Mouse (Mus musculus) heart, postnatal 36 days (tissue): ENCODE data around the gene Mdc1. TPM values are rescaled to one million over a fixed set of nuclear protein-coding genes. Genes with fewer than 3 reads are reported as not detected.

Source experiments
- DNase-seq, 2 experiments: peaks; one replicate each; pipeline ENCODE4 v3.0.0; 2021 to 2022
- intact Hi-C: fragments of 180-260 bp; cut with DNase I; formaldehyde crosslinking; loops from one replicate; pipeline ENCODE4 v1.15.1; 2025
- total RNA-seq, 2 experiments: library from RNA; stranded (reverse); gene quantifications; 2 replicates each; pipeline ENCODE4 v1.2.3; 2021

Mdc1 gene
- total RNA-seq, 2 experiments from 2014 or later: 12.2 to 14.2 TPM

GRCm38 (mm10) chr17:35870151-35870883 is 29.0 kb downstream of the Mdc1 start:
- intact Hi-C loops: no loop called here
- DNase-seq: peak; percentile 73 to 78

DNA sequence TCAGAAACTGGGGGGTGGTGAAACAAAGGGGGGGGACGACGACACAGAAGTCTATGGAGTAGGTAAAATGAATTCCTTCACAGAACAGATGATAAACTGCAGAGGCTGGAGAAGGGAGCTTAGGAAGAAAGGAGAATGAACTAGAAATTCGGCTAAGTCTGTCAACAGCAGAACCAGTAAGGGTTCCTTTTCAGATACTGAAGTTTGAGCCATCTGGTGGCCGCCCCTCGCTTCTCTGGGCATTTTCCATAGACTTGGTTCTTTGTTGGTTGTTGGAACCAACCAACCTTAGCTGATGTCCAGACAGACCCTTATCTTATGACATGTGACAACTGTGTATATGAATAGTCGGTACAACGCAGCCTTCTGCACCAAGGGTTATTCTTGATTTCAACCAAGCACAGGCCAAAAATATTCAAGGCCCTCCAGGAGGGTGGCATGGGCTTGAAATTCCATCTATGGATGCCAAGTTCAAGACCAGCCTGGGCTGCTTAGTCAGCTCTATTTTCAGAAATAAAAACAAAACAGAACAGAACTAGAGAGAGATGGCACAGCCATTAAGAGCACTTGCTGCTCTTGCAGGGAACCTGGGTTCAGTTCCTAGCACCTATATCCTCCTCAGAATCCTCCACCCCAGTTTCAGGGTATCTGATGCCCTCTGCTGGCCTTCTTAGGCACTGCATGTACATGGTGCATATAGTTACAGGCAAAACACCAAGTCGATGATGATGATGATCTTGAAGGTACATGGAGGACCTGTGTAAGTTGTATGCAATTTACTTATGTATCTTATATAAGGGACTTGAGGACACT is 29.8 kb downstream of the Mdc1 start:
- peak; percentile 34 to 47 for DNase-seq
- intact Hi-C loops: no loop called here

DNA sequence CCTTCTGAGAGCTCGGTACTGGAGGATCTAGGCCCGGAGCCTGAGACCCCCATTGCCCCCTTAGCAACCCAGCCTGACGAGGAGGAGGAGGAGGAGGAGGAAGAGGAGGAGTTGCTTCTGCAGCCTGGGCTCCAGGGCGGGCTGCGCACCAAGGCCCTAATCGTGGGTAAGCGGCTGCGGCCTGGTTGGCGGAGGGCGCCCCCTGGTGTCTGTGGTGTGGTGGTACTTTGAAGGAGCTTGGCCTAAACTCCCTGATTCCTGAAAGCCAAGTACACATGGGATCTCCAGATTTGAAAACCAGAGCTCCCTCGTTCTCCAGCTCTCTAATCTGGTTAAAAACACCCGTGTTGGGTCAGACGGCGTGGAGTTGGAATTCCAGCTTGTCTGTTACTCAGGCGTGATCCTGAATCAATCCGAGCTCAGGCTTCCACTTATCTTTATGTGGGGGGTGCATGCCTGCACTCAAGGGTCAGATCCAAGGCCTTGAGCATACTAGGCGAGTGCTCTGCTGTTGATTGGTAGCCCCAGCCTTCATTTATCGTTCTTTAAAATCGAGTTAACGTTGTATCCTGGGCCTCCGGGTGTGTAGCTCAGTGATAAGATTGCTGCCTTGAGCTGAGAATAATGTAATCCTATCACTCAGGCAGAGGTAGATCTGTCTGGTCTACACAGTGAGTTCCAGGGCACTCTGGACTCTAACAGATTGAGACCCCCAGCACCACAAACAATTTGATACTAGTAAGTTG is 32.6 kb downstream of the Mdc1 start:
- DNase-seq: peak; percentile 93
- intact Hi-C loops: loop anchor here (1.0 to 2.0 kb wide), 2 partner anchors 38 to 135 kb away; no protein-coding TSS in a partner anchor

GRCm38 (mm10) chr17:35874721-35875120 is 33.4 kb downstream of the Mdc1 start:
- intact Hi-C loops: no loop called here
- DNase-seq: no peak

DNA sequence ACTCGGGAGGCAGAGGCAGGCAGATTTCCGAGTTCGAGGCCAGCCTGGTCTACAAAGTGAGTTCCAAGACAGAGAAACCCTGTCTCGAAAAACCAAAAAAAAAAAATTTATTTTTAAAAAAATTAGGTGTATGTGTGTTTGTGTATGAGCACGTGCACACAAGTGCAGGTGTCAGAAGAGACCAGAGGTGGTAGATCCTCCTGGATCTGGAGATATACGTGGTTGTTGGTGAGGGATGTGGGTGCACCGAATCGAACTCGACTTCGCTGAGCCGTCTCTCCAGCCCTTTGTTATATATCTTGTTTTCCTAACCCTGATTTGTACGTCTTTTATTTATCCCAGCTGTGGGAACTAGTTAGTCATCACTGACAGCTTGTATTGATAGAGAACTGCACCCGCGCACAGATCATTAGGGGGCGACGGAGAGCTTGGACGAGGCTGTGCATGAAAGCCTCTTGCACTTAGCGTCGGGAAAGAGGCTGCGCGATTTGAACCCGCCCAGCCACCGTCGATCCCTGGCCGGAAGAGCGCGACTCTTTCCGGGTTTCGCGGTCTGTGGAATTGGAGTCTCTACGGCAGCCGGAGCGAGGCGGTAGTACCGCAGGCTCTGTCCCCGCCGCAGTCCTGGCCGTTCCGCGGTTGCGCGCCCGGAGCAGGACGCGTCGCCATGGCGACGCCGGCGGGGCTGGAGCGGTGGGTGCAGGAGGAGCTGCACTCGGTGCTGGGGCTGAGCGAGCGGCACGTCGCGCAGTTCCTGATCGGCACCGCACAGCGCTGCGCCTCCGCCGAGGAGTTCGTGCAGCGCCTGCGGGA is 38.1 kb downstream of the Mdc1 start, which contains the start of gene Dhx16:
Gene Dhx16, plus strand, starts transcription at position 575 of the 813 bp plus-strand sequence.
- peak; percentile 94 to 96 for DNase-seq
- intact Hi-C loops: loop anchor here (2.0 kb wide), 1 partner anchor 29 kb away; no protein-coding TSS in a partner anchor

GRCm38 (mm10) chr17:35882924-35883323 is 41.6 kb downstream of the Mdc1 start:
- DNase-seq: no peak
- intact Hi-C loops: no loop called here

GRCm38 (mm10) chr17:35883777-35884176 is 42.5 kb downstream of the Mdc1 start:
- intact Hi-C loops: no loop called here
- no peak for DNase-seq

GRCm38 (mm10) chr17:35887725-35888124 is 46.4 kb downstream of the Mdc1 start:
- intact Hi-C loops: no loop called here

GRCm38 (mm10) chr17:35896781-35897643 is 55.7 kb downstream of the Mdc1 start, which contains the start of gene 2310061I04Rik:
2310061I04Rik (minus strand) TSS chr17:35897431.
- intact Hi-C loops: loop anchor here (1.0 kb wide), 1 partner anchor 16 kb away; no protein-coding TSS in a partner anchor
- DNase-seq: peak; percentile 91 to 92

More at GRCm38 (mm10) chr17:35887725-35888124, 46.4 kb downstream of the Mdc1 start:
- no peak for DNase-seq

DNA sequence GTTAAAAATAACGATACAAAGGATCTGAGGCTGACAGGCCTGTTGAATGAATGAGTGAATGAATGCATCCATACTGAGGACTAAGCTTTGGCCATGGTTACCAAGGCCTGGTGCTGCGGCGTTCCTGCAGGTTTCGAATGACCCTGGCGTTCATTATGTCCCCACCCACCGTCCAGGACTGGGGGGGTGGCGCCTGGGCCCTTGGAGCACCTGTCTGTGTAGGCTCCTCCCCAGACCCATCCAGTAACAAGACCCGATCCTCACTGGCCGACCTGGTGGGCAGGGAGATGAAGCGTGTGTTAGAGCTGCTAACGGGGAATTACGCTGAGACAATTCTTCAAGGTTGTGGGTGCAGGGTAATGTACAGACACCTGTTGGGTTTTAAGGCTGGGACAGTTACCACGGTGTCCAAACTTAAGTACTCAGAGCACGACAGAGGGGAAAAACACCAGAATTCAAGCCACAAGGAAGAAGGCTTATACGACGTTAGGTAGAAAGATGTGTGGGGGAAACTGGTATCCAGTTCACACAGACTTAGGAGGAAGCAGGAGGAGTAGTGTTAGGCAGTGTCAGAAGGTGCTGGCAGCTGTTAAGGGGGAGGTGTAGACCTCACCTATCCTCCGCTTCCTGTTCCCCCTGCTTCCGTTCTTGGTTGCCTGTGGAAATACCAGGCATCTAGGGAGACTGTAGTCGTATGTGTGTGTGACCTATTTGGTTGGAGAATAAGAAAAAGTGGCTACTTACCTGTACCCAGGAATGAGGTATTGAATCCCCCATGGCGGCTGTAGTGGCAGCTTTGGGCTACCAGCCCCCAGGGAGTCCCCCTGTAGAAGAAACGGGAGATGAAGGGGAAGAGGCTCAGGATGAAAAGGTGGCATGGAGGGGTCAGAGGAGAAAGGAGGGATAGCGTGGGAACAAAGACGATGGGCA is 56.6 kb downstream of the Mdc1 start:
- intact Hi-C loops: loop anchor here (2.0 kb wide), 1 partner anchor 17 kb away; no protein-coding TSS in a partner anchor
- no peak for DNase-seq

GRCm38 (mm10) chr17:35900636-35901035 is 59.3 kb downstream of the Mdc1 start:
- DNase-seq: no peak
- intact Hi-C loops: no loop called here

- DNase-seq: peak; percentile 39 to 50
- intact Hi-C loops: no loop called here
Measured at GRCm38 (mm10) chr17:35903343-35903991, 62.2 kb downstream of the Mdc1 start.

DNA sequence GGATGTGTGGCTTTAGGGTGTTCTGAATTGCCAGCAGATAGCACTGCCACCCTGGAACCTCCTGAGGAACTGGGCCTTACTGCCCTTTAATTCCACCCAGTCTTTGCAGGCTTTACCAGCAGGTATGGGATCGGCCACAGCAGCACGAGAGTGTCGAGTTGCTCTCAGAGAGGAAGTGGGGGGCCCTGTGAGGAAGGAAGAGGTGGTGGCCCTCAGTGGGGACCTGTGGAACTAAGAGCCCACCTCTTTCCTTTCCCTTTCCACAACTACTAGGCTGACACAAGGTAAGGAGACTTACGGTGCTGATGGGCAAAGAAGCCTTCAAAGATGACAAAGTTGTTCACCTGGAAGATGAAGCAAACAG is 62.7 kb downstream of the Mdc1 start:
- no peak for DNase-seq
- intact Hi-C loops: no loop called here

DNA sequence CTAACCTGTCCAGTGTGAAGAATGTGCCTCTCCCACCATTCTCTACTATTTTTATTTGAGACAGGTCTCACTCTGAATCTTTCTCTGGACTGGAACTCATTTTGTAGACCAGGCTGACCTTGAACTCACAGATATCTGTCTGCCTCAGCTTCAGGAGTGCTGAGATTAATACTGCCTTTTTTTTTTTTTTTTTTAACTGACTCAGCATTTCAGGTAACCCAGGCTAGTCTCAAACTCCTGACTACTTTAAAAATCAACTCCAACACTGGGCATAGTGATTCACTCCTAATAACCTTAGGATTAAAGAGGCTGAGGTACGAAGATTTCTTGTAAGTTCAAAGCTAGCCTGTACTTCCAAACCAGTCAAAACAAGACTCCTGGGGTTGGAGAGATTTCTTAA is 64.3 kb downstream of the Mdc1 start:
- DNase-seq: no peak
- intact Hi-C loops: no loop called here

DNA sequence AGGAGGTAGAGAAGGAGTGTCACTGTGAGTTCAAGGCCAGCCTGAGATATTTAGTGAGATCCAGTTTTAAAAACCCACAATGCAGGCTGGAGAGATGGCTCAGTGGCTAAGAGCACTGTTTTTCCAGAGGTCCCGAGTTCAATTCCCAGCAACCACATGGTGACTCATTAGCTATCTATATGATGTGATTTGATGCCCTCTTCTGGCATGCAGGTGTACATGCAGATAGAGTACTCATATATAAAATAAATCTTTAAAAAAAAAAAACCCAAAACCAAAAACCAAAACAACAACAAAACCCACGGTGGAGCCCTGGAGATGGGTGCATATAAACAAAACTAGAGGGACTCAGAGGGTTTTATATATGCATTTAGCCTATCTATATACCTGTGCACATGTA is 66.3 kb downstream of the Mdc1 start:
- intact Hi-C loops: loop anchor here (2.0 kb wide), 1 partner anchor 27 kb away; no protein-coding TSS in a partner anchor
- DNase-seq: no peak
